Mouse (Mus musculus) intestine, embryonic 16.5 days (tissue): Measurements from ENCODE around the gene Sox12. TPM values are rescaled to one million over a fixed set of nuclear protein-coding genes. Genes with fewer than 3 reads are reported as not detected.
"Not testable (repeated sequence)": the region's sequence is repeated elsewhere in the genome, so short reads cannot be mapped to it uniquely, and the experiment has no call there.

Experiments used
- ATAC-seq: fragments of 200-750 bp; cut with Nextera tagmentation; 2 replicates; pipeline ENCODE4 v1.8.0; 2017; ENCODE audit warnings: moderate TSS enrichment, moderate library complexity
- H3K27ac ChIP-seq: fragments of 300-500 bp; sonication (generic); 2 replicates; pipeline ENCODE4 v1.5.1; 2014; ENCODE audit warnings: mild to moderate bottlenecking, low read length
- H3K27me3 ChIP-seq: fragments of 300-500 bp; sonication (generic); replicated peaks from 2 replicates; pipeline ENCODE4 v1.6.1; 2014; ENCODE audit warnings: low read length, control low read depth, mixed read lengths; ENCODE audit not compliant: control insufficient read depth, insufficient read depth
- H3K36me3 ChIP-seq: fragments of 300-500 bp; sonication (generic); 2 replicates; pipeline ENCODE4 v1.6.1; 2014; ENCODE audit warnings: low read length, control low read depth; ENCODE audit not compliant: control insufficient read depth, insufficient read depth
- H3K4me1 ChIP-seq: fragments of 300-500 bp; sonication (generic); 2 replicates; pipeline ENCODE4 v1.6.1; 2014; ENCODE audit warnings: low read length, control low read depth, mixed read lengths; ENCODE audit not compliant: control insufficient read depth, insufficient read depth
- H3K4me2 ChIP-seq: fragments of 300-500 bp; sonication (generic); 2 replicates; pipeline ENCODE4 v1.6.1; 2014; ENCODE audit warnings: low read depth, low read length, control low read depth
- H3K4me3 ChIP-seq: fragments of 300-500 bp; sonication (generic); 2 replicates; pipeline ENCODE4 v1.5.1; 2014; ENCODE audit warnings: mild to moderate bottlenecking, low read length
- H3K9ac ChIP-seq: fragments of 300-500 bp; sonication (generic); 2 replicates; pipeline ENCODE4 v1.6.1; 2014; ENCODE audit warnings: low read depth, low read length
- H3K9me3 ChIP-seq: fragments of 300-500 bp; sonication (generic); 2 replicates; pipeline ENCODE4 v1.6.1; 2016; ENCODE audit warnings: low read length, control low read depth; ENCODE audit not compliant: control insufficient read depth
- WGBS: fragments of 180-500 bp; shearing (Covaris S2); extraction: QIAGEN DNeasy Blood & Tissue Kit; methylation state at CpG from one replicate; pipeline ENCODE4 v1.1.7; 2014; 5-methylcytosine and 5-hydroxymethylcytosine counted together
- polyA plus RNA-seq: library from polyadenylated mRNA; unstranded; fragments of >200 nt; fragmentation: Nextera tagmentation; extraction: Ambion mirVana; gene quantifications from 2 replicates; pipeline ENCODE4 v1.2.1, GENCODE M21; 2015

Sox12 gene
- polyA plus RNA-seq, 1 experiment from 2014 or later = 3.5 TPM

- Histone ChIP-seq H3K4me3 (no peak overlapping the region), H3K9me3 (no peaks in the 10 kb centered on the region), H3K27ac (no peak overlapping the region), H3K27me3 (no peaks in the 10 kb centered on the region), H3K4me2 (no peak overlapping the region), H3K9ac (no peak overlapping the region), H3K36me3 (no peaks in the 10 kb centered on the region), H3K4me1 (peaks cover 5% of the 10 kb centered on the region; the same call in 1 of the 2 replicates)
- WGBS = 61% methylated on average over 5 of the region's 5 CpGs
- ATAC-seq = no peak
Observed at GRCm38 (mm10) chr2:152367917-152368316, 29.9 kb downstream of the Sox12 start.

GRCm38 (mm10) chr2:152363245-152364147 is 34.4 kb downstream of the Sox12 start:
- ATAC-seq = peak; percentile 55
- H3K4me2 ChIP-seq = peak overlapping the region; percentile 42
- H3K9ac ChIP-seq = no peak overlapping the region
- no peaks in the 10 kb centered on the region for H3K9me3 ChIP-seq
- H3K4me1 ChIP-seq = peaks cover 13% of the 10 kb centered on the region; the same call in 1 of the 2 replicates
- 9% methylated on average over 17 of the region's 17 CpGs for WGBS
- no peaks in the 10 kb centered on the region for H3K36me3 ChIP-seq
- H3K27ac ChIP-seq = peak overlapping the region; percentile 20; the same call in 1 of the 2 replicates
- no peaks in the 10 kb centered on the region for H3K27me3 ChIP-seq
- H3K4me3 ChIP-seq = no peak overlapping the region

- 89% methylated on average over 8 of the region's 8 CpGs for WGBS
- Histone ChIP-seq H3K9ac (no peak overlapping the region), H3K27me3 (no peaks in the 10 kb centered on the region), H3K4me3 (no peak overlapping the region), H3K27ac (no peak overlapping the region), H3K4me1 (peaks cover 13% of the 10 kb centered on the region; the same call in 1 of the 2 replicates), H3K4me2 (no peak overlapping the region), H3K36me3 (no peaks in the 10 kb centered on the region), H3K9me3 (no peaks in the 10 kb centered on the region)
- no peak for ATAC-seq
Observed at GRCm38 (mm10) chr2:152361193-152361592, 36.7 kb downstream of the Sox12 start.

GRCm38 (mm10) chr2:152360271-152360775 is 37.5 kb downstream of the Sox12 start:
- Histone ChIP-seq H3K4me1 (peaks cover 13% of the 10 kb centered on the region; the same call in 1 of the 2 replicates), H3K36me3 (no peaks in the 10 kb centered on the region), H3K27me3 (no peaks in the 10 kb centered on the region), H3K4me3 (no peak overlapping the region), H3K27ac (peak overlapping the region; percentile 67), H3K4me2 (no peak overlapping the region), H3K9me3 (no peaks in the 10 kb centered on the region), H3K9ac (no peak overlapping the region)
- peak; percentile 19 for ATAC-seq
- WGBS = 38% methylated on average over 7 of the region's 7 CpGs

- Histone ChIP-seq H3K27ac (peak overlapping the region; percentile 67), H3K4me1 (peaks cover 13% of the 10 kb centered on the region; the same call in 1 of the 2 replicates), H3K36me3 (no peaks in the 10 kb centered on the region), H3K9me3 (no peaks in the 10 kb centered on the region), H3K4me2 (0 out of 2 replicates have a peak overlapping the region, but pooled peaks have one; percentile 15), H3K27me3 (no peaks in the 10 kb centered on the region), H3K4me3 (no peak overlapping the region), H3K9ac (no peak overlapping the region)
- ATAC-seq = peak; percentile 91
- 46% methylated on average over 5 of the region's 5 CpGs for WGBS
Observed at GRCm38 (mm10) chr2:152359616-152360015, 38.2 kb downstream of the Sox12 start.

- H3K9ac ChIP-seq, H3K27ac ChIP-seq, H3K4me2 ChIP-seq, H3K9me3 ChIP-seq, H3K27me3 ChIP-seq, H3K36me3 ChIP-seq, H3K4me3 ChIP-seq: not testable (repeated sequence)
- 0 out of 2 replicates have a peak, but pooled peaks have one; percentile 26 for ATAC-seq
- H3K4me1 ChIP-seq = peaks cover 12% of the 10 kb centered on the region; the same call in 1 of the 2 replicates
- WGBS = 82% methylated on average over 5 of the region's 5 CpGs
Observed at GRCm38 (mm10) chr2:152358977-152359376, 38.9 kb downstream of the Sox12 start.

GRCm38 (mm10) chr2:152357254-152357653 is 40.6 kb downstream of the Sox12 start:
- Histone ChIP-seq H3K4me3 (no peak overlapping the region), H3K27me3 (no peaks in the 10 kb centered on the region), H3K9ac (no peak overlapping the region), H3K4me2 (no peak overlapping the region), H3K36me3 (no peaks in the 10 kb centered on the region), H3K4me1 (peaks cover 7% of the 10 kb centered on the region; the same call in 1 of the 2 replicates), H3K27ac (no peak overlapping the region), H3K9me3 (no peaks in the 10 kb centered on the region)
- ATAC-seq = no peak
- 88% methylated on average over 3 of the region's 3 CpGs for WGBS

- no peaks in the 10 kb centered on the region for H3K36me3 ChIP-seq
- no peak overlapping the region for H3K4me2 ChIP-seq
- no peaks in the 10 kb centered on the region for H3K9me3 ChIP-seq
- H3K27me3 ChIP-seq = no peaks in the 10 kb centered on the region
- H3K9ac ChIP-seq = no peak overlapping the region
- no peaks in the 10 kb centered on the region for H3K4me1 ChIP-seq
- peak; percentile 69 for ATAC-seq
- H3K4me3 ChIP-seq = no peak overlapping the region
- WGBS = 83% methylated on average over 8 of the region's 8 CpGs
- no peak overlapping the region for H3K27ac ChIP-seq
Observed at GRCm38 (mm10) chr2:152349842-152350540, 47.9 kb downstream of the Sox12 start.

- Histone ChIP-seq H3K4me3 (no peak overlapping the region), H3K9ac (no peak overlapping the region), H3K27ac (no peak overlapping the region), H3K4me1 (peaks cover 4% of the 10 kb centered on the region; the same call in 1 of the 2 replicates), H3K36me3 (no peaks in the 10 kb centered on the region), H3K4me2 (no peak overlapping the region), H3K27me3 (no peaks in the 10 kb centered on the region; the same call in 1 of the 2 replicates), H3K9me3 (no peaks in the 10 kb centered on the region)
- peak; percentile 12; the same call in 1 of the 2 replicates for ATAC-seq
- 76% methylated on average over 6 of the region's 6 CpGs for WGBS
Observed at GRCm38 (mm10) chr2:152349205-152349604, 48.7 kb downstream of the Sox12 start.
